Mouse (Mus musculus): Measurements from ENCODE around the gene Ccnf. TPM values are rescaled to one million over a fixed set of nuclear protein-coding genes. Genes with fewer than 3 reads are reported as not detected.

The Ccnf gene
- polyA plus RNA-seq, 1 experiment = 10.7 TPM

GRCm38 (mm10) chr17:24193268-24193667, 58.0 kb downstream of the Ccnf start:
- no peaks in the 10 kb centered on the region for H3K27me3 ChIP-seq (ENCODE audit: control insufficient read depth, insufficient read depth, low read length)
- H3K4me1 ChIP-seq (ENCODE audit: control insufficient read depth, insufficient read depth, low read length) = no peaks in the 10 kb centered on the region
- no peak overlapping the region for H3K27ac ChIP-seq (ENCODE audit: control insufficient read depth, insufficient read depth, low read depth, low read length)
- no peak for TF ChIP-seq POLR2A (IDR thresholded peaks at IDR 0.05; ENCODE audit: control insufficient read depth, low read depth, low read length)
- no peak for TF ChIP-seq CTCF (IDR thresholded peaks at IDR 0.05; ENCODE audit: control insufficient read depth, insufficient read depth, insufficient replicate concordance, low read depth, low read length)
- no peak overlapping the region for H3K4me3 ChIP-seq (ENCODE audit: control insufficient read depth, low read depth, low read length)
- H3K36me3 ChIP-seq (ENCODE audit: control insufficient read depth, insufficient read depth, low read length) = no peaks in the 10 kb centered on the region

DNA sequence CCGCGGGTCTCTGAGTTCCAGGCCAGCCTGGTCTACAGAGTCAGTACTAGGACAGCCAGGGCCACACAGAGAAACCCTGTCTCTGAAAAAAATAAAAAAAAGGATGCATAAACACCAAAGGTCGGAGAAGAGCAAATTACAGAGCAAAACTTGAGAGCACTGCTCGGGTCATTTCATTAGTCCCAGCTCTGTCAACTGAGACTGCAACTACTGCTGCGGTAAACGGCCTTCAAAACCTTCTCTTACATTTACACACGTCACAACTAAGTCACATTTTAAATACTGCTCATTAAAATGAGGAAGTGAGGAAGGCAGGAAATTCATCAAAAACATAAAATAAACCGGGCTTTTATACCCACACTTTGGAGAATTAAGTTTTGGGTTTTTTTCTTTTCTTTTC, 58.4 kb downstream of the Ccnf start:
- Histone ChIP-seq H3K4me3 (ENCODE audit: control insufficient read depth, low read depth, low read length) (no peak overlapping the region), H3K4me1 (ENCODE audit: control insufficient read depth, insufficient read depth, low read length) (no peaks in the 10 kb centered on the region), H3K36me3 (ENCODE audit: control insufficient read depth, insufficient read depth, low read length) (no peaks in the 10 kb centered on the region), H3K27me3 (ENCODE audit: control insufficient read depth, insufficient read depth, low read length) (no peaks in the 10 kb centered on the region), H3K27ac (ENCODE audit: control insufficient read depth, insufficient read depth, low read depth, low read length) (no peak overlapping the region)
- TF ChIP-seq POLR2A (IDR thresholded peaks at IDR 0.05; ENCODE audit: control insufficient read depth, low read depth, low read length) (no peak), CTCF (IDR thresholded peaks at IDR 0.05; ENCODE audit: control insufficient read depth, insufficient read depth, insufficient replicate concordance, low read depth, low read length) (no peak)

- TF ChIP-seq CTCF (IDR thresholded peaks at IDR 0.05; ENCODE audit: control insufficient read depth, insufficient read depth, insufficient replicate concordance, low read depth, low read length) (no peak), POLR2A (IDR thresholded peaks at IDR 0.05; ENCODE audit: control insufficient read depth, low read depth, low read length) (no peak)
- Histone ChIP-seq H3K36me3 (ENCODE audit: control insufficient read depth, insufficient read depth, low read length) (no peaks in the 10 kb centered on the region), H3K4me3 (ENCODE audit: control insufficient read depth, low read depth, low read length) (no peak overlapping the region), H3K4me1 (ENCODE audit: control insufficient read depth, insufficient read depth, low read length) (no peaks in the 10 kb centered on the region), H3K27me3 (ENCODE audit: control insufficient read depth, insufficient read depth, low read length) (no peaks in the 10 kb centered on the region), H3K27ac (ENCODE audit: control insufficient read depth, insufficient read depth, low read depth, low read length) (no peak overlapping the region)
Measured at GRCm38 (mm10) chr17:24191481-24191880, 59.8 kb downstream of the Ccnf start.

DNA sequence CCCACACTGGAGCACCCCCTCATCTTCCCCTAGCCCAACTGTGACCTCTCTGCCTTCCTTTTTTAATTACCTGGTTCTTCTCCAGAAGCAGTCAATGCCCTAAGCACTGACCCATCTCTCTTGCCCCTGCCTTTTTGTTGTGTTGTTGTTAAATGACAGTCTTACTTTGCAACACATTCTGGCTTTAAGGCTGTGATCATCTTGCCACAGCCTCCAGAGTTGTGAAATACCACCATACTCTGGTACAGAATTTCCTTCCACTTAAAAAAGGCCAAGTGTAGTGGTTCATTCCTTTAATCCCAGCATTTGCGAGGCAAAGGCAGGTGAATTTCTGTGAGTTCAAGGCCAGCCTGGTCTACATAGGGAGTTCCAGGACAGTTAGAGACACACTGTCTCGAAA, 60.4 kb downstream of the Ccnf start:
- Histone ChIP-seq H3K4me1 (ENCODE audit: control insufficient read depth, insufficient read depth, low read length) (no peaks in the 10 kb centered on the region), H3K36me3 (ENCODE audit: control insufficient read depth, insufficient read depth, low read length) (no peaks in the 10 kb centered on the region), H3K27me3 (ENCODE audit: control insufficient read depth, insufficient read depth, low read length) (no peaks in the 10 kb centered on the region), H3K4me3 (ENCODE audit: control insufficient read depth, low read depth, low read length) (no peak overlapping the region), H3K27ac (ENCODE audit: control insufficient read depth, insufficient read depth, low read depth, low read length) (no peak overlapping the region)
- TF ChIP-seq POLR2A (IDR thresholded peaks at IDR 0.05; ENCODE audit: control insufficient read depth, low read depth, low read length) (no peak), CTCF (IDR thresholded peaks at IDR 0.05; ENCODE audit: control insufficient read depth, insufficient read depth, insufficient replicate concordance, low read depth, low read length) (no peak)

GRCm38 (mm10) chr17:24174259-24174658, 77.0 kb downstream of the Ccnf start:
- no peak for TF ChIP-seq CTCF (IDR thresholded peaks at IDR 0.05; ENCODE audit: control insufficient read depth, insufficient read depth, insufficient replicate concordance, low read depth, low read length)
- TF ChIP-seq POLR2A (IDR thresholded peaks at IDR 0.05; ENCODE audit: control insufficient read depth, low read depth, low read length) = no peak
- Histone ChIP-seq H3K4me1 (ENCODE audit: control insufficient read depth, insufficient read depth, low read length) (peaks cover 12% of the 10 kb centered on the region), H3K4me3 (ENCODE audit: control insufficient read depth, low read depth, low read length) (no peak overlapping the region), H3K27ac (ENCODE audit: control insufficient read depth, insufficient read depth, low read depth, low read length) (no peak overlapping the region), H3K27me3 (ENCODE audit: control insufficient read depth, insufficient read depth, low read length) (no peaks in the 10 kb centered on the region), H3K36me3 (ENCODE audit: control insufficient read depth, insufficient read depth, low read length) (no peaks in the 10 kb centered on the region)

- Histone ChIP-seq H3K4me1 (ENCODE audit: control insufficient read depth, insufficient read depth, low read length) (peaks cover 14% of the 10 kb centered on the region), H3K27me3 (ENCODE audit: control insufficient read depth, insufficient read depth, low read length) (no peaks in the 10 kb centered on the region), H3K27ac (ENCODE audit: control insufficient read depth, insufficient read depth, low read depth, low read length) (no peak overlapping the region), H3K4me3 (ENCODE audit: control insufficient read depth, low read depth, low read length) (no peak overlapping the region), H3K36me3 (ENCODE audit: control insufficient read depth, insufficient read depth, low read length) (no peaks in the 10 kb centered on the region)
- TF ChIP-seq CTCF (IDR thresholded peaks at IDR 0.05; ENCODE audit: control insufficient read depth, insufficient read depth, insufficient replicate concordance, low read depth, low read length) (no peak), POLR2A (IDR thresholded peaks at IDR 0.05; ENCODE audit: control insufficient read depth, low read depth, low read length) (no peak)
Measured at GRCm38 (mm10) chr17:24173423-24173822, 77.9 kb downstream of the Ccnf start.

Other genes with a start within 250 kb of the Ccnf start
- gene Prss27, start 213.3 kb downstream of the Ccnf start, polyA plus RNA-seq (2012; rRNA removed) = not detected in 2 replicates
- 11.5 and 11.9 TPM in 2 replicates for gene Kctd5, start 178.0 kb downstream of the Ccnf start, polyA plus RNA-seq (2012; rRNA removed)
- gene Pdpk1, start 100.6 kb downstream of the Ccnf start, polyA plus RNA-seq (2012; rRNA removed) = 486 and 516 TPM in 2 replicates
- 116 and 135 TPM in 2 replicates for gene Amdhd2, start 87.7 kb downstream of the Ccnf start, polyA plus RNA-seq (2012; rRNA removed)
- gene Atp6v0c, start 81.8 kb downstream of the Ccnf start, polyA plus RNA-seq (2012; rRNA removed) = 329 and 345 TPM in 2 replicates
- 7.0 and 9.5 TPM in 2 replicates for gene Tbc1d24, start 45.9 kb downstream of the Ccnf start, polyA plus RNA-seq (2012; rRNA removed)
- 0.35 and 0.54 TPM in 2 replicates for gene Ntn3, start 42.0 kb downstream of the Ccnf start, polyA plus RNA-seq (2012; rRNA removed)
- 4.0 and 4.1 TPM in 2 replicates for gene Tedc2, start 30.6 kb downstream of the Ccnf start, polyA plus RNA-seq (2012; rRNA removed)
- 19.5 and 21.1 TPM in 2 replicates for gene Abca17, start 99.6 kb upstream of the Ccnf start, polyA plus RNA-seq (2012; rRNA removed)
- 5.1 and 7.9 TPM in 2 replicates for gene Abca3, start 100.5 kb upstream of the Ccnf start, polyA plus RNA-seq (2012; rRNA removed)
- gene Rnps1, start 163.1 kb upstream of the Ccnf start, polyA plus RNA-seq (2012; rRNA removed) = 65.0 and 68.5 TPM in 2 replicates
- gene Eci1, start 175.2 kb upstream of the Ccnf start, polyA plus RNA-seq (2012; rRNA removed) = 8.9 and 9.0 TPM in 2 replicates
- 6.4 and 9.3 TPM in 2 replicates for gene Dnase1l2, start 191.6 kb upstream of the Ccnf start, polyA plus RNA-seq (2012; rRNA removed)
- gene E4f1, start 218.8 kb upstream of the Ccnf start, polyA plus RNA-seq (2012; rRNA removed) = 61.5 and 69.3 TPM in 2 replicates
- 597 and 738 TPM in 2 replicates for gene Pgp, start 218.9 kb upstream of the Ccnf start, polyA plus RNA-seq (2012; rRNA removed)
- gene Bricd5, start 222.4 kb upstream of the Ccnf start, polyA plus RNA-seq (2012; rRNA removed) = 7.5 and 7.9 TPM in 2 replicates
- 13.9 and 16.5 TPM in 2 replicates for gene Mlst8, start 227.6 kb upstream of the Ccnf start, polyA plus RNA-seq (2012; rRNA removed)
- 20.6 and 23.9 TPM in 2 replicates for gene Caskin1, start 237.1 kb upstream of the Ccnf start, polyA plus RNA-seq (2012; rRNA removed)

Data from testis, adult 2 months (tissue).